Mouse (Mus musculus) embryo, embryonic 11.5 days (tissue): Measurements from ENCODE around the gene Col15a1.
A peak's percentile ranks its signal among the peaks of the same experiment; 100 is the strongest.

Experiments
- DNase-seq: peaks from one replicate; pipeline ENCODE4 v3.0.0-alpha.2; 2012; ENCODE audit warnings: low read depth, low spot score

Gene Col15a1

GRCm38 (mm10) chr4:47351386-47352049 lies 143.6 kb downstream of the Col15a1 start:
- peak; percentile 30 for DNase-seq

DNA sequence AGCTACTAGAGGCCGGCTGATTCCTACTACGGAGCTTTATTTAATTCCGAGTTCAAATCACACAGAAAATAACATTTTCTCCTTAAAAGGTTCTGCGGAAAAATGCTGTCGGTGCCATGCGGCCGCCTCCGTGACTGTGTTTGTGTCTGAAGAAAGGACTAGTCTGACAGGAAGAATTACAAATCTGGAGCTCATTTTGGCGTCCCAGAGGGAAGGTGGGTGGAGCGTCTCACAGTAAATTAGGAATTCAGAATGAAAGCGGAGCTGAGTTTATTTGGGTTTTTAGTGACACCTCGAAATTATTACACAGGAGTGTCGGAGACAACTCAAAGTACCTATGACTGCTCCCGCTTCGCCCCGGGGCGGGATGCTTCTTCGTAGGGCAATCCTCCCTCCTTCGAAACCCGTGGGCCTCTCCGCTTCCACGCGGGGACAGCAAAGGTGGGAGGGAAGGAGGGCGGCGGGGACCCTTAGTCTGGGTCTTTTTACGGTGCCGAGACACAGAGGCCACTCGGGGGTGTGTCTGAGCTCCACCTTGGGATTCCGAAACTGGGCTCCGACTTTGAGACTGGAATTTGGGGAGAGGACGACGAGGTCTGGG lies 144.2 kb downstream of the Col15a1 start:
- DNase-seq, result peak; percentile 40

GRCm38 (mm10) chr4:47352803-47353388 lies 144.9 kb downstream of the Col15a1 start, which contains the start of gene Tgfbr1:
TSS of gene Tgfbr1 (plus strand) at chr4:47353222.
- peak; percentile 95 for DNase-seq

DNA sequence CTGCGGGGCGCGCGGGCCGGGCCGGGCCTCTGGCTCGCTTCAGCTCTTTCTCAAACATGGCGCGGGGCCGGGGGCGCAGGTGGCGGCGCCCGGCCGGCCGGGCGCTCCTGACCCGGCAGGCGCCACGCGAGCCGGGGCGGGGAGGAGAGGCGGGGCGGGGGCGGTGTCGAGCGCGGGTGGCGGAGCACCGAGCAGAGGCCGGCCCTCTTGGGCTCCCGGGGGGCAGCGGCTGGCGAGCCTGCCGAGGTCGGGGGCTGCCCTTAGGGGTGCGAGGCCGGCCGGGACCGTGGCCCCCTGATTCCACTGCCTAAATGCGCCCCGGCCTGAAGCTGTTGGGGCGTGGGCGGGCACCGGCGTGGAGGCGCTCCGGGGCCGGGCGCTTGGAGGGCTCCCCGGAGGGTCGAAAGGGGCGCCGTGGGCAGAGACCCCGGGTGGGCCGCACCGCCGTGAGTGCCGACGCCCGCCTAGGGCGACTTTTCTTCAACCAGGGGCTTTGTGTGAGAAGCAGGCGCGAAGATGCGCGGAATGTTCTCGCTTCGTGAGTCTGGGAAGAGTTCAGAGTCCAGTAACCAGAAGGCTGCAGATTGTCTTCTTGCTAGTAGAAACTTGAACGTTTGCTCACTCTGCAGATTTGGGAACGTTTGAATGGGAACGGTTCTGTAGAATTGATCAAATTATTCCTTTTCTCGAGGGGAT lies 145.6 kb downstream of the Col15a1 start:
- peak; percentile 31 for DNase-seq

DNA sequence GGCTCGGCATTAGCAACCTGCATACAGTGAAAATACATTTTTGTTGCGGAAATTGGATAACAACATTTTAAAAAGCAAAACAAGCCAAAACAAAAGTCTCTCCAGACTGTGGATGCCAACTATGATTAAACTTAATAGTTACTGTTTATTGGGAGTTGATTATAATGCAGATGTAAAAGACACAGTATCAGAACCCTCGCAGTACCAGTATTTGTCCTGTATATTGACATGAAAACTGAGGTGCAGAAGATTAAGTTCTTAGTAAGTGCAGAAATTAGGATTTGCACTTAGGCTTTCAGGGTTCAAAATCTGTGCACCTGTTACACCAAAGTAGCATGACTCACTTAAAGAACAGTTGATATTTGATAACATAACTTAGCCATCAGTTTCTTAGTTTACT lies 146.3 kb downstream of the Col15a1 start:
- no peak for DNase-seq

DNA sequence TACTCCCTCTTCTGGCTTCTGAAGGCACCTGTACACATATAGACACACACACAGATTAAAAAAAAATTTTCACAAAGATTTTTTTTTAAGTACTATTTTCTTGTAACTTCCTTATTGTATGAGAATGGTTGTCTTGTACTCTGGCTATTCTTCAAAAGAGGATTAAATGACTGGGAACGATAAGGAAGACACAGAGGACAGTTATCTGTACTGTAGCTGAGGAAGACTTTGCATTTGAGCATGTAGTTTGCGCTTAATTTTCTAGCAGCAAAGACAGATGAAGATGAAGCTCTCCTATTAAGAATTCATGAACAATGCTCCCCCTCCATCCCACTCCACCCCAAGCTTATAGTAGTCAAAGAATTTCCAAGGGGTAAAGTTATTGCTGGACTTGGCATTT lies 154.7 kb downstream of the Col15a1 start:
- no peak for DNase-seq
